Mouse (Mus musculus) lung, adult 2 months (tissue): ENCODE data around the gene Slain2.

ENCODE experiments used
- CTCF ChIP-seq: fragments of 200-500 bp; IDR thresholded peaks from 2 replicates; pipeline ENCODE4 v1.5.1; 2011; ENCODE audit warnings: mild to moderate bottlenecking, low read length, control low read depth; ENCODE audit not compliant: insufficient read depth
- POLR2A ChIP-seq: fragments of 200-500 bp; IDR thresholded peaks from 2 replicates; pipeline ENCODE4 v1.6.1; 2011; ENCODE audit warnings: low read depth, mild to moderate bottlenecking, control low read depth, low read length, borderline replicate concordance; ENCODE audit errors: extremely low read depth

GRCm38 (mm10) chr5:72950252-72950651 is 36.1 kb downstream of the Slain2 start:
- TF ChIP-seq CTCF = no peak
- no peak for TF ChIP-seq POLR2A
